Mouse (Mus musculus) thymus, adult 2 months (tissue): ENCODE data around the gene Arntl.

Experiments used
- CTCF ChIP-seq: fragments of 200-500 bp; IDR thresholded peaks from 2 replicates; pipeline ENCODE4 v1.5.1; 2012; ENCODE audit warnings: mild to moderate bottlenecking, control low read depth, low read length, moderate library complexity, borderline replicate concordance; ENCODE audit not compliant: control insufficient read depth, poor library complexity, insufficient read depth; ENCODE audit errors: extremely low read depth
- POLR2A ChIP-seq: fragments of 200-500 bp; IDR thresholded peaks from 2 replicates; pipeline ENCODE4 v1.6.1; 2012; ENCODE audit warnings: mild to moderate bottlenecking, low read length, control low read depth, moderate library complexity; ENCODE audit not compliant: control insufficient read depth, poor library complexity, insufficient read depth; ENCODE audit errors: extremely low read depth

DNA sequence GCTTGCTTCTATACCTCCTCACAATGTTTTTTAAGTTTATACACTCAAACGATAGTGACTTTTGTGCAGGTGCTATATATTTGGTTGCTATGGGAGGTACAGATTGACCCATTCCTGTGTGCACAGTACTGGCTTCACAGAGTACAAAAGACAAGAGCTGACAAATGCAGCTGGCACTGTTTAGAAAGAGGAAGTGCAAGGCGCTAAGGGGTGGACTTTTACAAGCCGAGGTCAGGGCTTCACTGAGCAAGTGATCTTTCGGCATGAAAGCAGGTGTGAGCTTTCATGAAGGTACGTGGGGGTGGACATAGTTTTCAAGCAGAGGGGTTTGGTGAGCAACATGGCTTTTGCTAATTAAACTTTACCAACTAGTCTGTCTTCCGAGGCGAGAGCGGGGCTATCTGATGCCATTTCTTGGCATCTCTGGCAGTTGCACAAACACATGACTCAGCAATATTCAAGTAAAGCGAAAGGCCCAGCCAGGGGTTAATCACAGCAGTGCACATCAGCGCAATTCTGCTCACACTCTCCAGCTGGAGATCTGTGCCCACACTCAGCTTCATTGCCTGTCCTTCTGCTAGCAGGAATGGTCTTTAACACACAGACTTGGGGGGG, 10.0 kb upstream of the Arntl start:
- TF ChIP-seq CTCF: no peak
- no peak for TF ChIP-seq POLR2A
